Mouse (Mus musculus): Measurements from ENCODE around the gene Neil3. TPM values are rescaled to one million over a fixed set of nuclear protein-coding genes. Genes with fewer than 3 reads are reported as not detected.

Neil3 gene
- polyA plus RNA-seq, 1 experiment from 2014 or later: 9.3 TPM

GRCm38 (mm10) chr8:53604906-53605305 is 34.0 kb downstream of the Neil3 start:
- no peak for ATAC-seq
- no peaks in the 10 kb centered on the region for H3K9me3 ChIP-seq (ENCODE audit: control insufficient read depth)
- H3K4me2 ChIP-seq (replicated peaks; ENCODE audit: low read depth): no peak overlapping the region
- no peak overlapping the region for H3K9ac ChIP-seq (ENCODE audit: low read depth, low read length)
- no peak overlapping the region for H3K4me3 ChIP-seq (ENCODE audit: low read depth, low read length)
- H3K27ac ChIP-seq (ENCODE audit: low read depth, low read length): no peak overlapping the region
- 92% methylated on average over 5 of the region's 5 CpGs for WGBS
- no peaks in the 10 kb centered on the region; the same call in 1 of the 2 replicates for H3K36me3 ChIP-seq (ENCODE audit: control insufficient read depth, insufficient read depth)
- H3K27me3 ChIP-seq (replicated peaks; ENCODE audit: control insufficient read depth, insufficient read depth, low read length): no peaks in the 10 kb centered on the region
- no peaks in the 10 kb centered on the region for H3K4me1 ChIP-seq (replicated peaks; ENCODE audit: control insufficient read depth, insufficient read depth, low read length)
- TF ChIP-seq CTCF (IDR thresholded peaks at IDR 0.05; ENCODE audit: low read depth): no peak

GRCm38 (mm10) chr8:53603672-53604071 is 35.2 kb downstream of the Neil3 start:
- WGBS: 55% methylated on average over 4 of the region's 4 CpGs

GRCm38 (mm10) chr8:53600826-53601225 is 38.0 kb downstream of the Neil3 start:
- no peak for TF ChIP-seq CTCF (IDR thresholded peaks at IDR 0.05; ENCODE audit: low read depth)
- H3K27me3 ChIP-seq (replicated peaks; ENCODE audit: control insufficient read depth, insufficient read depth, low read length): no peaks in the 10 kb centered on the region
- H3K9ac ChIP-seq (ENCODE audit: low read depth, low read length): no peak overlapping the region
- ATAC-seq: no peak
- no peaks in the 10 kb centered on the region for H3K4me1 ChIP-seq (replicated peaks; ENCODE audit: control insufficient read depth, insufficient read depth, low read length)
- H3K27ac ChIP-seq (ENCODE audit: low read depth, low read length): no peak overlapping the region
- H3K4me2 ChIP-seq (replicated peaks; ENCODE audit: low read depth): no peak overlapping the region
- H3K9me3 ChIP-seq (ENCODE audit: control insufficient read depth): no peaks in the 10 kb centered on the region
- H3K36me3 ChIP-seq (ENCODE audit: control insufficient read depth, insufficient read depth): no peaks in the 10 kb centered on the region; the same call in 1 of the 2 replicates
- no peak overlapping the region for H3K4me3 ChIP-seq (ENCODE audit: low read depth, low read length)
- WGBS: 92% methylated on average over 3 of the region's 3 CpGs

More at GRCm38 (mm10) chr8:53603672-53604071, 35.2 kb downstream of the Neil3 start:
- H3K4me2 ChIP-seq (replicated peaks; ENCODE audit: low read depth): no peak overlapping the region
- H3K9me3 ChIP-seq (ENCODE audit: control insufficient read depth): no peaks in the 10 kb centered on the region
- ATAC-seq: peak; percentile 64; the same call in 1 of the 2 replicates
- H3K36me3 ChIP-seq (ENCODE audit: control insufficient read depth, insufficient read depth): no peaks in the 10 kb centered on the region; the same call in 1 of the 2 replicates
- H3K4me3 ChIP-seq (ENCODE audit: low read depth, low read length): no peak overlapping the region
- no peak overlapping the region for H3K9ac ChIP-seq (ENCODE audit: low read depth, low read length)
- TF ChIP-seq CTCF (IDR thresholded peaks at IDR 0.05; ENCODE audit: low read depth): no peak
- H3K27me3 ChIP-seq (replicated peaks; ENCODE audit: control insufficient read depth, insufficient read depth, low read length): no peaks in the 10 kb centered on the region
- no peak overlapping the region for H3K27ac ChIP-seq (ENCODE audit: low read depth, low read length)
- no peaks in the 10 kb centered on the region for H3K4me1 ChIP-seq (replicated peaks; ENCODE audit: control insufficient read depth, insufficient read depth, low read length)

GRCm38 (mm10) chr8:53600025-53600811 is 38.6 kb downstream of the Neil3 start:
- ATAC-seq: no peak
- Histone ChIP-seq H3K4me1 (replicated peaks; ENCODE audit: control insufficient read depth, insufficient read depth, low read length) (no peaks in the 10 kb centered on the region), H3K9me3 (ENCODE audit: control insufficient read depth) (no peaks in the 10 kb centered on the region), H3K27me3 (replicated peaks; ENCODE audit: control insufficient read depth, insufficient read depth, low read length) (no peaks in the 10 kb centered on the region), H3K4me3 (ENCODE audit: low read depth, low read length) (no peak overlapping the region), H3K4me2 (replicated peaks; ENCODE audit: low read depth) (no peak overlapping the region), H3K9ac (ENCODE audit: low read depth, low read length) (no peak overlapping the region), H3K27ac (ENCODE audit: low read depth, low read length) (no peak overlapping the region), H3K36me3 (ENCODE audit: control insufficient read depth, insufficient read depth) (no peaks in the 10 kb centered on the region; the same call in 1 of the 2 replicates)
- no peak for TF ChIP-seq CTCF (IDR thresholded peaks at IDR 0.05; ENCODE audit: low read depth)
- 93% methylated on average over 11 of the region's 11 CpGs for WGBS

GRCm38 (mm10) chr8:53598101-53598500 is 40.8 kb downstream of the Neil3 start:
- Histone ChIP-seq H3K4me3 (ENCODE audit: low read depth, low read length) (no peak overlapping the region), H3K27me3 (replicated peaks; ENCODE audit: control insufficient read depth, insufficient read depth, low read length) (no peaks in the 10 kb centered on the region), H3K9ac (ENCODE audit: low read depth, low read length) (no peak overlapping the region), H3K9me3 (ENCODE audit: control insufficient read depth) (no peaks in the 10 kb centered on the region), H3K4me2 (replicated peaks; ENCODE audit: low read depth) (no peak overlapping the region), H3K36me3 (ENCODE audit: control insufficient read depth, insufficient read depth) (no peaks in the 10 kb centered on the region; the same call in 1 of the 2 replicates), H3K27ac (ENCODE audit: low read depth, low read length) (no peak overlapping the region), H3K4me1 (replicated peaks; ENCODE audit: control insufficient read depth, insufficient read depth, low read length) (no peaks in the 10 kb centered on the region)
- ATAC-seq: no peak
- TF ChIP-seq CTCF (IDR thresholded peaks at IDR 0.05; ENCODE audit: low read depth): no peak
- WGBS: 79% methylated on average over 1 of the region's 1 CpGs

GRCm38 (mm10) chr8:53591777-53592176 is 47.1 kb downstream of the Neil3 start:
- 89% methylated on average over 2 of the region's 2 CpGs for WGBS
- Histone ChIP-seq H3K9ac (ENCODE audit: low read depth, low read length) (no peak overlapping the region), H3K4me1 (replicated peaks; ENCODE audit: control insufficient read depth, insufficient read depth, low read length) (no peaks in the 10 kb centered on the region), H3K4me2 (replicated peaks; ENCODE audit: low read depth) (no peak overlapping the region), H3K36me3 (ENCODE audit: control insufficient read depth, insufficient read depth) (no peaks in the 10 kb centered on the region), H3K27ac (ENCODE audit: low read depth, low read length) (no peak overlapping the region), H3K4me3 (ENCODE audit: low read depth, low read length) (no peak overlapping the region), H3K9me3 (ENCODE audit: control insufficient read depth) (no peaks in the 10 kb centered on the region), H3K27me3 (replicated peaks; ENCODE audit: control insufficient read depth, insufficient read depth, low read length) (no peaks in the 10 kb centered on the region)
- no peak for TF ChIP-seq CTCF (IDR thresholded peaks at IDR 0.05; ENCODE audit: low read depth)
- ATAC-seq: no peak
